Mouse (Mus musculus) liver (tissue): ENCODE results near the gene Isg20.

Experiments used
- DNase-seq: peaks from one replicate; pipeline ENCODE4 v3.0.0-alpha.2; 2020; ENCODE audit warnings: mixed read lengths

The Isg20 gene

DNA sequence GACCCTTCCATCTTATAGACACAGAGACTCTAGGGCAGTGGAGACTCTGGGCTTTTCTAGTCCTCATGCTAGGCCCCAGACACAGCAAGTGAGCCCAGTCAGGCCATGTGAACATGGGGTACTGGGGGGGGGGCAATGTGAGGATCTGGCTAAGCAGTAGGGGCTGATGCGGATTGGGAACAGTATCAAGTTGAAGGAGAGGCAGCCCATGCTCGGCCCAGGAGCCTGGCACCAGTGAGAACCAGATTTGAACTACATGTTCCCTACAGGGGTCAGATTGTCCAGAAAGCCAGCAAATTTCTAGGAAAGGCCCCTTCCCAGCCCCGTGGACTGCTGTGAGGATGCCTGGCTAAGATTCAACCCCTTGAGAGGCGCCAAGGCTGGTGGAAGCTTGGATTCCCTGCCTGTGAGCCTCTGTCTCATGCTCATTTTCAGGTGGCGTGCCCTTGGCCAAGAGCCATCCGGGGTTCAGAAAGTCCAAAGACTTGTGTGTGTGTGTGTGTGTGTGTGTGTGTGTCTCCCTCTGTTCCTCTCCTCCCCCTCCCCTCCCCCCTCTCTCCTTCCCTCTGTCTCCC is 45.4 kb downstream of the Isg20 start:
- DNase-seq = no peak

DNA sequence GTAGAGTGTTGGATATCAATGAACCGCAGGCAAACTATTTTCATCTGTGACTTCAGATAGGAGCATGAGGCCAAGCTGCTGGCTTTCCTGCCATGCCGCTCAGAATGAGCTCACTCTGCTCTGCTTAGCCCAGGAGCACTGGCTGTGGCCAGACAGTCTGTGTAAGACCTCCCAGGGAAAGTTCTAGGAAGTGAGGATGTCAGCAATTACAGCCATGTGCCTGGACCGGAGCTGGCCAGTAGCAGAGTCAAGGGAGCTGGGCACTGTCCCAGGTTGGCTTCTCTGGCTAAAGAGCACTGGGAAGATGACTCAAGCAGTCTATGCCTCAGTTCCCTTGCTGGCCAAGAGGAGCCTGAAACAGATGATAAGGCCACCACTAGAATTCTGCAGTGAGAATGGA is 50.7 kb downstream of the Isg20 start:
- DNase-seq = no peak
